Mouse (Mus musculus) gonadal fat pad, adult 2 months (tissue): ENCODE results near the gene Mucl3. TPM values are rescaled to one million over a fixed set of nuclear protein-coding genes. Genes with fewer than 3 reads are reported as not detected.

Source experiments
- DNase-seq: peaks from one replicate; pipeline ENCODE4 v3.0.0-alpha.2; 2012; ENCODE audit warnings: low read depth
- polyA plus RNA-seq: library from polyadenylated mRNA; depleted of rRNA; stranded (reverse); fragments of >200 nt; gene quantifications from 2 replicates; pipeline ENCODE4 v1.2.3, GENCODE M21; 2012; rRNA removed

Mucl3 gene
- polyA plus RNA-seq, 1 experiment, result not detected

DNA sequence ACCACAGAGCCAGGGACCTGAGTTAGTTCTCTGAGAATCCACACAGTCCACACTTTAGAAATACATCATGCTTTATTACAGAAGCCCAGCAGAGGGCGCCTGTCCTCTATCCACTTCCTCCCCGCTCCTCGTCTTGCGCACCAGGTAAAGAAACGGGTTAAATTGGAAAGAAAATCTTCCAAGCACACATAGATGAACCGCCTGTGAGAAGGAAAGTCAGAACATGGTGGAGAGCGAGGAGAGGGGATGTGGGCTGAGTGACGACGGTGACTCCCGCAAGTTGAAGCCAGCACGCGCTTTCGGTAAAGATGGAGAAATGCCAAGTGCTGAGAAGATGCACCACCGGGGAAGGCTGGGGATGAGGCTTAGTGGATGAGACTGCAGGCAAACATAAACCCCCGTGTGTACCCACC is 7.8 kb downstream of the Mucl3 start:
- no peak for DNase-seq

DNA sequence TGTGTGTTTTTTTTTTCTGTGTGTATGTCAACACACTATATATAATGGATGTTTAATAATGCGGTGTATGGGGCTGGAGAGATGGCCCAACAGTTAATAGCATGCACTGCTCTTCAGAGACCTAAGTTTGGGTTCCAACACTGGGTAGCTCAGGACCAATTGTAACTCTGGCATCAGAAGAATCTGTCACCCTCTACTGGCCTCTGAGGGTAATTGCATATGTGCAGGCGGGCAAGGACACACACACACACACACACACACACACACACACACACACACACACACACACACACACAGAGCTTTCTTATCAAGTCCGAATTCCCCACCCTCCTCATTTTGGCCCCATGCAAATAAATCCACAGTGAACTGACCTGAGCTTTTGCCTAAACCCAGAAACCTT is 8.3 kb downstream of the Mucl3 start:
- DNase-seq, result no peak

DNA sequence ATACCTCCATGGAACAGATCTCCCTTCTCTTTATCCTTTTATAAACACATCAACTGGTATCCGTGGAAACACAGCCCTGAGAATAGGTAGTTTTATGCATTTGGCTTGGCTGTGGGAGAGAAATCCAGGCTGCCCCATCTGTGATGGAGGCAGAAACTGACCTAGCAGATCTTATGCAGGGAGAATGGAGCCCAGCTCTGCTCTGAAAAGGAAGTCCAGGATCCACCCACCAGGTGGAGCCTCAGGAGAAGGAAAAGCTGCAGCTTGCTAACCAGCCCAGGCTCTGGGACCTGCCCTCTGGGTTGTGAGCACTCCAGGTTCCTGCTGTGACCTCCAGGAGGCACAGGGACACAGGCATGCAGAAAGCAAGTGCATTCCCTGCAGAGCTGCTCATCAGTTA is 9.5 kb downstream of the Mucl3 start:
- DNase-seq, result no peak

DNA sequence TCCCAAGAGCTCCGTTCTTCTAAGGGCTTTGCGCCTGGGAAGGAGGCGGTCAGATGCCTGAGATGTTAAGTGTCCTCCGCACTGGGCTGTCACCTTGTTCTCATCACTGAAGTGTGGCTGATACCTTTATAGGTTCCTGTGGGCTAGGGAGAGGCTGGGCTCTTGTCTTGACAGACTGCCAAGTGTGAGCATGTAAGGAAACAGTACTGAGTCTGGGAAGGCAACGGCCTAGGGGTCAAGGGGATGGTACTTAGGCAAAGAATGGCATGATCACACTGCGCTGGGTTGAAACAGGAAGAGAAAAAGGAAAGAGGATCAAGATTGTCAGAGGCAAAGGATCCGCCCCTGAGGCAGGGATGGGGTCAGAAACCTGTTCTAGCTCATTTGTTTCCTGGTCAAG is 17.0 kb downstream of the Mucl3 start, which contains the start of gene Gm9573:
Gene Gm9573, minus strand, starts transcription at position 101 of the 400 bp plus-strand sequence.
- DNase-seq, result no peak

DNA sequence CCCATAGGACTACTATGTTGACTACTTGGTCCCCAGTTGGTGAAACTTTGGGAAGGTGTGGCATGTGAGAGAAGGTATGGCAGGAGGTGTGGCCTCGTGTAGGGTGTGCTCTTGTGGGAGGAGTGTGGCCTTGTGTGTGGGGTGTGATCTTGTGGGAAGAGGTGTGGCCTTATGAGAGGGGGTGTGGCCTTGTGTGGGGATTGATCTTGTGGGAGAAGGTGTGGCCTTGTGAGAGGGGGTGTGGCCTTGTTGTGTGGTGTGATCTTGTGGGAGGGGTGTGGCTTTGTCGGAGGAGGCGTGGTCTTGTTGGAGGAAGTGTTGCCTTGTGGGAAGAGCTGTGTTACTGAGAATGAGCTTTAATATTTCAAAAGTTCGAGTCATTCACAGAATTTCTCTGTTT is 26.4 kb downstream of the Mucl3 start:
- DNase-seq, result no peak

DNA sequence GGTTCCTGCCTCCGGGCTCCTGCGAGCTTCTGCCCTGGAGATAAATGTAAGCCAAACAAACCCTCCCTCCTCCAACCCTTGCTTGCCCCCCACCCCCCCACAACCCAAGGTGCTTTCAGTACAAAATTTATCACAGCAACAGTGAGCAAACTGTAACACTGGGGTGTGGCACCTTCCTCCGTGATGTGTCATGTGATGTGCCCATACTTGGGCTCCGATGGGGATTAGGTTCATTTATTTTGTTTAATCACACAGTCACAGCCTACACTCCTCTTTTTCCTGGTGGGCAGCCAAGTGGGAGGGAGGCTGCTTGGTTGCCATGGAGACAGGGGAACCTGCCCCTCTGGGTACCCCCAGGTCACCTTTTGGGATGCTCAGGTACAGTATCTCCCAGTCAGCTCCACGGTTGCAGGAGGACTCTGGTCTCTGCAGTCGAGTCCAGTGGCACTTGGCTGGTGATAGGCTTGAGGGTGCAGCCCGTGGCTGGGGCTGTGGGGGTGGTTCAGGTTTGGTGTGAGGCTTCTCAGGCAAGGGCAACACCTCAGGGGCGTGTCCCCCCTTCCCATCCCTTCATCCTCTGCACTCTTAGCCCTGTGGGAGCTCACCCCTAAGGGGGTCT is 41.6 kb downstream of the Mucl3 start:
- no peak for DNase-seq

DNA sequence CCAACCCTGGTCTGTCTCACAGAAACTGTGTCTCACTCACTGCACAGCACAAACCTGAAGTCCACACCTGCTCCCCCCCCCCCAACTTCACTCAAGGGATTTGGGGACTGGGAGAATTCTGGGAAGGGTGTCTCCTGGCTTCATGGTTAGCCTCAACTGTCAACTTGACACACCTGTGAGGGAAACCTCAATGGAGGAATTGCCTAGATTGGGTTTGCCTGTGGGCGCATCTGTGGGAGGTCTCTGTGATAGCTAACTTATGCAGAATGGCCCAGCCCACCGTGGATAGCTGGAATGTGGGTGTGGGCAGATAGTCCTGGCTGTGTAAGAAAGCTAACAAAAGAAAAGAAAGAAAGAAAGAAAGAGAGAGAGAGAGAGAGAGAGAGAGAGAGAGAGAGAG is 42.2 kb downstream of the Mucl3 start, which contains the start of gene Sfta2:
Gene Sfta2, plus strand, starts transcription at position 301 of the 400 bp plus-strand sequence.
- no peak for DNase-seq

DNA sequence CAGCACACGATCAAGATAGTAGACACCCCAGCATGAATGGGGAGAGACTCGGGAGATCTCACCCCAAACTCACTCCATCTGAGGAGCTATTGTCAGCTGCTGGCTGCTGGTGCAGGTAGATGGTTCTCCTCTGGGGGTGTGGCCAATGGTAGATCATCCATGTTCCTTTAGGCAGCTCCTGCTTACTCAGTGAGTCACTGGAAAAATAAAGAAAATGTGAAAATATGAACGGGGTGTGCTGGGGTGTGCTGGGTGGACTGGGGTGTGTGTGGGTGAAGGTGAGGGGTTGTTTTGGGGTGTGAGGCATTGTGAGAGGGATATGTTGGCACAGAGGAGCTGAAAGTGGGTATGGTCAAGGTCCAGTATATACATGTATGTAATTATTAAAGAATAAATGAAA is 46.1 kb downstream of the Mucl3 start:
- DNase-seq, result no peak

DNA sequence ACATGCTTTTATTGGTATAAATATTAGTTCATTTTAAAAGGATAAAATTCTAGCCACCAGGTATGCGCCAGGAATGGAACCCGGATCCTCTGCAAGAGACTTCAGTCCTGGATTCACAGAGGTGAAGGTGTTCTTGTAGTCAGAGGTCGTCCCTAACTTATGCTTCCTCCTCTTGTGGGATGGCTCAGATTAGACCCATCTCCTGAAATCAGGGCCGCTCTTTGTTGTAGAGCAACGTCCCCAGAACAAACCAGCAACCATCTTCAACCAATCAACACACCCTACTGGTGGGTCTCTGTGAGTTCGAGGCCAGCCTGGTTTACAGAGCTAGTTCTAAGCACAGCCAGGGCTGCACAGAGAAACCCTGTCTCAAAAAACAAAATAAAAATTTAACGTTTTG is 49.0 kb downstream of the Mucl3 start:
- no peak for DNase-seq

DNA sequence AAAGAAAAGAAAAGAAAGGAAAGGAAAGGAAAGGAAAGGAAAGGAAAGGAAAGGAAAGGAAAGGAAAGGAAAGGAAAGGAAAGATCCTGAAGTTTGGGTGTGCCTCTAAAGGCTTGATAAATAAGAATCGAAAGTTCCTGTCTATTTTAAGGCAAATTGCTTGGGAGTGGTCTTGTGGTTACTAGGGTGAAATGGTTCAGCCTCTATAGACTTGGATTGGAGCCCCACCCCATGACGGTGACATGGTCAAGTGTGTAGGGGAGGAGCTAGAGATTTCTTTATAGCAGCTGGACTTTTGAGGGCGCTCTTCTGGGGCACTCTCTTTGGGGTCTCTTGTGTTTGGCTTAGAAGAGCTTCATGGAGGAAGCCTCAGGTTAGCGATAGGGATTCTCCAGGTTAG is 49.7 kb downstream of the Mucl3 start:
- DNase-seq, result no peak

DNA sequence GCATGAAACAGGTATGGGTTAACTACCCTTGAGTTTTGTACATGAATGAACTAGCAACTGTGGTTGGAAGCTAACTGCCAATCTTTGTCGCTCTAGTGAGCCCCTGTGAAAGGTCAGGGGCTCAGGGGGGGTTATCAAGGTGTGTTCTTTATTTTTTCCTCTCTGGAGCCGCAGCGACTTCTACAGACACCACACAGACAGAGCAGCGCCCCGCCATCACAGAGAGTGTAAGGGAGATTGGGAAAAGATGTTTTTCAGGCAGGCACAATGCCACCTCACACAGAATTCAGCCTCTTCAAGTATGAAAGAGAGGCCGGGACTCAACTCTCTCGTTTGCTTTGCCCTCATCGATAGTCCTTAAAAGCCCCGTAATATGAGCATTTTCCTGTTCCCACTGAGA is 51.4 kb downstream of the Mucl3 start:
- no peak for DNase-seq

DNA sequence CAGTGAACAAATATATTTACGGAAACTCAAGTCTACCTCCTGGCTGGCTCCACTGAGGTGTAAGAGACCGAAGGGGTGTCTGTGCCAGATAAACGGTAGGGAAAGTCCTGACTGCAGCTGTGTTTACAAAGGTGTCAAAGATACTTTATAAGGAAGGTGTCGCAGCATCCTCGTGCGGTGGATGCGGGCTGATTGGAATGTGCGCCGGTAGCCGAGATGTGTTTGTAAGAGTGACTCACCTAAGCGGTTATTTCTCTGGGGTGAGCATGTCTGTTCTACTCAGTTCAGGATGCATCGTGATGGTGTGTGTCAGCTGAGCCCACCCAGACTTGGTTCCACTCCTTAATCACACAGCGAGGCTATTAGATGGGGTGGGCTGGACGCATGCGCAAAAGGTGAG is 51.8 kb downstream of the Mucl3 start:
- no peak for DNase-seq

DNA sequence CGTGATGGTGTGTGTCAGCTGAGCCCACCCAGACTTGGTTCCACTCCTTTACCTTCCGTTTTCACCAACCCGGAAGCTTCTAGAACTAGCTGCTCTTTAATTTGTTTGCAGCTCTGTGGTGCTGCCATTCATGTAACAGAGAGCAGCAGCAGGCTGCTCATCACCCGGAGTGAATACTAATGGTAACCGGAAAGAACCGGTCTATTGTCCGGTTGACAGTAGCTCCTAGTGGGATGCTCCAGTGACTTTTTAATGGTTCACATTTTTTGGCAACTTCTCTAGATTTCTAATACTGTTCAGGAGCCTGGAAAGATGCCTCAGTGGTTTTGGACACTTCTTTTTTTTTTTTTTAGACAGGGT is 52.3 kb downstream of the Mucl3 start:
- DNase-seq, result no peak

DNA sequence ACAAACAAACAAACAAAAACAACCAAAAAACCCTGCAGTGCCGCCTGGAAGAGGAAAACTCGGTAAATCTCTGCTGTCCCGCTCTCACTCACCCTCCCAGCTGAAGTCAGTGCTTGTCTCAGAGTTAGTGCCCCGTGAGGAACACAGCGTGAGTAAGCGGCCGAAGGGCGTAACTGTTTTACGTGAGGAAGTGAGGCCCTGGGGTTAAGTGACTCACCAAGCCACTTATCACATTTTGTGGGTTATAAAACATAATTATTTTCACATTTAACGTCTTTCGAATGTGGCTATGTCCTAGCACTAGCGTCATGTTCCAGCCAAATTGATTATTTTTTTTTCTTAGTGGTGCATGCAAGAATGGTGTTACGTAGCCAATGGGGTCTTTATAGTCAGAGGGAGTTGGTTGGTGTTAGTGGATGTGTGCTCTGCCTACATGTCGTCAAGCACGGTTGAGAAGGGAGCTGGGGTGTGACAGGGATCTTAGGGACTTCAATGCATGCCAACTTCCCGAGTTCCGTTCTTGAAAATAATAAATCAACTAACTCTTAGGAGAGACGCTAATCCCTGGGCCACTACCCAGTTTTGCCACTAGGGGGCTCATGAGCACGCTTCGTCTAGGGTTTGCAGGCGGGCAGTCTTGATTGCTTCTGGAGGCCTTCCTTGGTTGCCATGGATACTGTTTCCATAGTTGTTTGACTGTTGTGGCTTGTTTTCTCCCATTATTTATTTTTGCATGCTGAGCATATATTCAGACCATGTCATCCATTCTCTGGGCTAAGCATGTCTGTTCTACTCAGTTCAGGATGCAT is 52.9 kb downstream of the Mucl3 start:
- no peak for DNase-seq

DNA sequence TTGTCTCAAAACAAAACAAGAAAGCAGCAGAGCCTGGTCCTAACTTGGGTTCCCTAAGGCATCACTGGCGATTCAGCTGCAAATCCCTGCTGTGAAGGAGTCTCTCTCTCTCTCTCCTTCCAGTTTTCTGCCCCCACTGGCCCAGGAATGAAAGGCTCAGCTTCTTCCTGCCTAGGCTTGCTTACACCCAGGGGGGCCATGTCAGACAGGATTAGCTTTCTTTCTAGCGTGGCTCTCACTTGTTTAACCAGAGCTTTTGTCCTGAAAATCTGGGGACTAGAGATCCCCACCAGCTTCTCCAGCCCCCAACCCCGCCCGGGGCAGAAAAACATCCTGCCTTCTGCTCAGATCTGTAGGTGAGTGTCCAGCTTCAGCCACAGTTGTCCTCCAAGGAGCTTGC is 55.1 kb downstream of the Mucl3 start:
- no peak for DNase-seq

DNA sequence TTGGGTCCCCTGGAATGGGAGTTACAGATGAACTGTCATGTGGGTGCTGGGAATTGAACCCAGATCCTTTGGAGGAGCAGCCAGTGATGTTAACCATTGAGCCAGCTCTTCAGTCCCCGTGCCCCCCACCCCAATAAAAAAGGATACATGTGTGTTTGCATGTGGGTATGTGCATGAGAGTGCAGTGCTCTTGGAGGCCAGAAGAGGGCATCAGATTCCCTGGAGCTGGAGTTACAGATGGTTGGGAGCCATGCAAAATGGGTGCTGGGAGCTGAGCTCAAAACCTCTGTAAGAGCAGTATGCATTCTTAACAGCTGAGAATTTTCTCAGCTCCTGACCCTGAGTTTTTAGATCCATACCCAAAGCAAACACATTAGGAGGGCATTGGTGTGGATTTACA is 56.2 kb downstream of the Mucl3 start:
- DNase-seq, result no peak

Other genes starting within 250 kb of the Mucl3 start
- 18.6 and 33.9 TPM in 2 replicates for gene H2-Q6, start 218.8 kb downstream of the Mucl3 start, polyA plus RNA-seq
- 40.0 and 56.7 TPM in 2 replicates for gene H2-Q7, start 204.5 kb downstream of the Mucl3 start, polyA plus RNA-seq
- gene H2-Q10, start 173.6 kb downstream of the Mucl3 start, polyA plus RNA-seq, result 9.1 and 10.8 TPM in 2 replicates
- 0.11 TPM in 1 of 2 replicates, not detected in the other for gene Pou5f1, start 137.7 kb downstream of the Mucl3 start, polyA plus RNA-seq
- gene Tcf19, start 126.9 kb downstream of the Mucl3 start, polyA plus RNA-seq, result 5.5 and 7.4 TPM in 2 replicates
- gene Cchcr1, start 126.6 kb downstream of the Mucl3 start, polyA plus RNA-seq, result 6.2 and 6.8 TPM in 2 replicates
- 0.15 TPM in 1 of 2 replicates, not detected in the other for gene Psors1c2, start 110.5 kb downstream of the Mucl3 start, polyA plus RNA-seq
- 37.0 and 43.5 TPM in 2 replicates for gene Cdsn, start 91.6 kb downstream of the Mucl3 start, polyA plus RNA-seq
- gene 2300002M23Rik, start 76.2 kb downstream of the Mucl3 start, polyA plus RNA-seq, result 1.3 and 7.4 TPM in 2 replicates
- gene Sfta2, start 42.1 kb downstream of the Mucl3 start, polyA plus RNA-seq, result 0.89 and 1.1 TPM in 2 replicates
- 0.76 and 6.3 TPM in 2 replicates for gene Gm9573, start 17.1 kb downstream of the Mucl3 start, polyA plus RNA-seq
- gene Vars2, start 23.9 kb upstream of the Mucl3 start, polyA plus RNA-seq, result 16.6 and 21.5 TPM in 2 replicates
- 20.0 and 24.3 TPM in 2 replicates for gene Gtf2h4, start 30.0 kb upstream of the Mucl3 start, polyA plus RNA-seq
- gene Ddr1, start 60.9 kb upstream of the Mucl3 start, polyA plus RNA-seq, result 53.2 and 61.8 TPM in 2 replicates
- gene Ier3, start 178.0 kb upstream of the Mucl3 start, polyA plus RNA-seq, result 16.8 and 19.5 TPM in 2 replicates
- gene Flot1, start 179.5 kb upstream of the Mucl3 start, polyA plus RNA-seq, result 68.4 and 96.1 TPM in 2 replicates
- gene Tubb5, start 194.6 kb upstream of the Mucl3 start, polyA plus RNA-seq, result 245 and 297 TPM in 2 replicates
- 8.2 and 10.0 TPM in 2 replicates for gene Mdc1, start 197.8 kb upstream of the Mucl3 start, polyA plus RNA-seq
- 6.9 and 7.8 TPM in 2 replicates for gene Nrm, start 217.6 kb upstream of the Mucl3 start, polyA plus RNA-seq
- gene Ppp1r18, start 221.9 kb upstream of the Mucl3 start, polyA plus RNA-seq, result 43.2 and 48.6 TPM in 2 replicates
- gene Dhx16, start 236.1 kb upstream of the Mucl3 start, polyA plus RNA-seq, result 49.9 and 52.4 TPM in 2 replicates